Mouse (Mus musculus): ENCODE results near the gene Pds5b. TPM values are rescaled to one million over a fixed set of nuclear protein-coding genes. Genes with fewer than 3 reads are reported as not detected.
"Not testable (repeated sequence)": the region's sequence is repeated elsewhere in the genome, so short reads cannot be mapped to it uniquely, and the experiment has no call there.

Pds5b gene
- polyA plus RNA-seq, 1 experiment, result 4.7 TPM

DNA sequence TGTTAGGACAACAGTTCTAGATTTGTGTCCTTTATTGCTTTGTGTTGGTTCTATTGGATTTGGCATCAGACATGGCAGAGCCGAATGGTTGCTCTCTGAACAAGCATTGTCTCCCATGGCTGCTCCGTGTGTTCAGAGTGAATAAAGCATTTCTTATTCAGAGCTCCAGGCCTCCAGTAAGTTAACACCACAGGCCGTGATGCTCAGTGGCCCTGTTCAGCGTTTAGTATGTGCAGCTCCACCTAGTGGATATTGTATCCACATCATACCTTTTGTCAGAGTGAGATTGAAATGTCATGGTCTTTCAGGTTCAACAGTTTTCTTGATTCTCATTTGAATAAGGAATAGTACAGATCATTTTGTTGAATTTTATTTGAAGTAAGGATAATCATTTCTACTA lies 44.2 kb downstream of the Pds5b start:
- peaks cover 11% of the 10 kb centered on the region for H3K36me3 ChIP-seq (ENCODE audit: control insufficient read depth, insufficient read depth)
- peaks cover 49% of the 10 kb centered on the region for H3K79me2 ChIP-seq (ENCODE audit: control insufficient read depth, insufficient read depth)
- no peak overlapping the region for H3K4me2 ChIP-seq (ENCODE audit: low read depth)
- TF ChIP-seq MAX (IDR thresholded peaks at IDR 0.05; ENCODE audit: low read depth) (no peak), TCF3 (IDR thresholded peaks at IDR 0.05; ENCODE audit: insufficient read length, low read depth) (no peak), MYOD1 (IDR thresholded peaks at IDR 0.05; ENCODE audit: control insufficient read depth in 1 of 3, insufficient read length in 2 of 3, low read depth in 2 of 3) (no peak), E2F4 (IDR thresholded peaks at IDR 0.05; ENCODE audit: insufficient read depth) (no peak), TCF12 (IDR thresholded peaks at IDR 0.05; ENCODE audit: insufficient read depth, poor library complexity, severe bottlenecking) (no peak), POLR2AphosphoS2 (IDR thresholded peaks at IDR 0.05; ENCODE audit: insufficient read length, low read depth) (no peak), REST (IDR thresholded peaks at IDR 0.05; ENCODE audit: insufficient read depth, insufficient read length) (no peak), POLR2A (IDR thresholded peaks at IDR 0.05; ENCODE audit: insufficient read length, low read depth) (no peak), USF1 (IDR thresholded peaks at IDR 0.05; ENCODE audit: low read depth) (no peak), CEBPB (IDR thresholded peaks at IDR 0.05; ENCODE audit: insufficient read depth, poor library complexity, severe bottlenecking) (no peak), SRF (IDR thresholded peaks at IDR 0.05; ENCODE audit: control insufficient read depth, insufficient read length, low read depth) (no peak), MYOG (IDR thresholded peaks at IDR 0.05; ENCODE audit: control insufficient read depth in 1 of 3, insufficient read depth in 1 of 3, insufficient read length in 2 of 3, low read depth in 2 of 3) (no peak)
- H3ac ChIP-seq (ENCODE audit: control insufficient read depth, insufficient read length), result no peak overlapping the region
- H3K4me3 ChIP-seq, result no peak overlapping the region
- H3K27me3 ChIP-seq (ENCODE audit: control insufficient read depth, insufficient read depth, insufficient read length), result no peaks in the 10 kb centered on the region

DNA sequence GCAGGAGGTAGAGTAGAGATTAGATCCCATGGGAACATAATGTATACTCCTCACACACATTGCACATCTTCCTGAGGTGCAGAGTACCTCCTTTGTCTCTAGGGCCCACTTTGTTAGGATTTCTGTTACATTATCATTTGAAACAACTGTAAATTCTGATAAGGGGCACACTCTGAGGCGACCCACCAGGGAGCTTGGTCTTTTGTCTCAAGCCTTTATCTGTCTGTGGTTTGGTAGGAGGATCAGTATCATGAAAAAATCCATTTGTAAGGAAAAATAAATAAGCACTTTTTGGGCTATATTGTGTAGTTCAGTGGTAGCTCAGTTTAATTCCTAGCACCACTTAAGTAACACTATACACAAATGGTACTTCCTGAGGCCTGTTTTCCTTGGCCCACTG lies 51.1 kb downstream of the Pds5b start:
- peaks cover 32% of the 10 kb centered on the region for H3K36me3 ChIP-seq (ENCODE audit: control insufficient read depth, insufficient read depth)
- no peaks in the 10 kb centered on the region for H3K27me3 ChIP-seq (ENCODE audit: control insufficient read depth, insufficient read depth, insufficient read length)
- peaks cover 4% of the 10 kb centered on the region for H3K79me2 ChIP-seq (ENCODE audit: control insufficient read depth, insufficient read depth)
- no peak overlapping the region for H3K4me2 ChIP-seq (ENCODE audit: low read depth)
- no peak overlapping the region for H3K4me3 ChIP-seq
- no peak overlapping the region for H3ac ChIP-seq (ENCODE audit: control insufficient read depth, insufficient read length)
- TF ChIP-seq POLR2AphosphoS2 (IDR thresholded peaks at IDR 0.05; ENCODE audit: insufficient read length, low read depth) (no peak), CEBPB (IDR thresholded peaks at IDR 0.05; ENCODE audit: insufficient read depth, poor library complexity, severe bottlenecking) (no peak), USF1 (IDR thresholded peaks at IDR 0.05; ENCODE audit: low read depth) (no peak), POLR2A (IDR thresholded peaks at IDR 0.05; ENCODE audit: insufficient read length, low read depth) (no peak), MYOG (IDR thresholded peaks at IDR 0.05; ENCODE audit: control insufficient read depth in 1 of 3, insufficient read depth in 1 of 3, insufficient read length in 2 of 3, low read depth in 2 of 3) (no peak), REST (IDR thresholded peaks at IDR 0.05; ENCODE audit: insufficient read depth, insufficient read length) (no peak), MYOD1 (IDR thresholded peaks at IDR 0.05; ENCODE audit: control insufficient read depth in 1 of 3, insufficient read length in 2 of 3, low read depth in 2 of 3) (no peak), SRF (IDR thresholded peaks at IDR 0.05; ENCODE audit: control insufficient read depth, insufficient read length, low read depth) (no peak)

DNA sequence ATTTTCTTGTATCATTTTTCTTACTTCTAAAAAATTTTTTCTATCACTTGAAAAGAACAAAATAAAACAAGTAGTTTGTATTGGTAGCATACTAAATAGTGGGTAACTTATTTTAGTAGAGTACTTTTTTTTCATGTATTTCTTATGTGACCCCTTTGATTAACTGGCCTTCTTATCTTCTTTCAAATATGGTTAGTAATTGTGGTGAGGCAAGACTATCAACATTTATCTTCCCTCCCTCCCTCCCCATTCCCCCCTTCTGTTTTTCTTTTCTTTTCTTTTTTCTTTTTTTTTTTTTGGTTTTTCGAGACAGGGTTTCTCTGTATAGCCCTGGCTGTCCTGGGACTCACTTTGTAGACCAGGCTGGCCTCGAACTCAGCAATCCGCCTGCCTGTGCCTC lies 63.5 kb downstream of the Pds5b start:
- H3K4me2 ChIP-seq (ENCODE audit: low read depth); H3K27me3 ChIP-seq (ENCODE audit: control insufficient read depth, insufficient read depth, insufficient read length); H3K79me2 ChIP-seq (ENCODE audit: control insufficient read depth, insufficient read depth); H3K36me3 ChIP-seq (ENCODE audit: control insufficient read depth, insufficient read depth); H3ac ChIP-seq (ENCODE audit: control insufficient read depth, insufficient read length); H3K4me3 ChIP-seq: not testable (repeated sequence)

DNA sequence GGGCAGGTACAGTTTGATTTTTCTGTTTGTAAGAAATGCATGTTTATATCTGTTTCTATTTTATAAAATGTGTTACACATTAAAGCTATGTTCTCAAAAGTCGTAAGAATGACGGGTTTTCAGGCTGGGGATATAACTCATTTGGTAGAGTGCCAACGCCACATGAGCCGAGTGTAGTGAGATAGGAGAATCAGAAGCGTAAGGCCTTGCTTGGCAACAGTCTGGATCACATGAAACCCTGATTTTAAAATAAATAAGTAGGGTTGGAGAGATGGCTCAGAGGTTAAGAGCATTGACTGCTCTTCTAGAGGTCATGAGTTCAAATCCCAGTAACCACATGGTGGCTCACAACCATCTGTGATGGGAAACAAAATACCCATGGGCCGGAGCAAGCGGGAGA lies 65.8 kb downstream of the Pds5b start:
- Histone ChIP-seq H3K4me2 (ENCODE audit: low read depth) (no peak overlapping the region), H3K79me2 (ENCODE audit: control insufficient read depth, insufficient read depth) (no peaks in the 10 kb centered on the region), H3K36me3 (ENCODE audit: control insufficient read depth, insufficient read depth) (peaks cover 3% of the 10 kb centered on the region), H3ac (ENCODE audit: control insufficient read depth, insufficient read length) (no peak overlapping the region), H3K4me3 (no peak overlapping the region), H3K27me3 (ENCODE audit: control insufficient read depth, insufficient read depth, insufficient read length) (no peaks in the 10 kb centered on the region)
- TF ChIP-seq POLR2A (IDR thresholded peaks at IDR 0.05; ENCODE audit: insufficient read length, low read depth) (no peak), TCF3 (IDR thresholded peaks at IDR 0.05; ENCODE audit: insufficient read length, low read depth) (no peak)

DNA sequence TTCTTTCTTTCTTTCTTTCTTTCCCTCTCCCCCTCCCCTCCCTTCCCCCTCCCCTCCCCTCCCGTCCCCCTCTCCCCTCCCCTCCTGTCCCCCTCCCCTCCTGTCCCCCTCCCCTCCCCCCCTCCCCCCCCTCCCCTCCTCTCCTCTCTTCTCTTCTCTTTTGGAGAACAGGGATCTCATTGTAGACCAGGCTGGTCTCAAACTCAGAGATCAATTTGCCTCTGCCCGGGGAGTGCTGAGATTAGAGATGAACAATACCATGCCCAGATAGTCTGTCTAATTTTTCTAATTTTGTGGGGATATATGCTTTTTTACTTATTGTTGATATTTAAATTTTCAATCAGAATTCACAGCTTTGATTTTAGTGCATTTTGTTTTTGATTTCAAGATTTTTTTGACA lies 67.1 kb downstream of the Pds5b start:
- no peak overlapping the region for H3K4me2 ChIP-seq (ENCODE audit: low read depth)
- peaks cover 4% of the 10 kb centered on the region for H3K36me3 ChIP-seq (ENCODE audit: control insufficient read depth, insufficient read depth)
- H3K79me2 ChIP-seq (ENCODE audit: control insufficient read depth, insufficient read depth), result no peaks in the 10 kb centered on the region
- H3ac ChIP-seq (ENCODE audit: control insufficient read depth, insufficient read length), result no peak overlapping the region
- no peak overlapping the region for H3K4me3 ChIP-seq
- no peaks in the 10 kb centered on the region for H3K27me3 ChIP-seq (ENCODE audit: control insufficient read depth, insufficient read depth, insufficient read length)
- TF ChIP-seq CEBPB (IDR thresholded peaks at IDR 0.05; ENCODE audit: insufficient read depth, poor library complexity, severe bottlenecking) (no peak), POLR2A (IDR thresholded peaks at IDR 0.05; ENCODE audit: insufficient read length, low read depth) (no peak), MYOD1 (IDR thresholded peaks at IDR 0.05; ENCODE audit: control insufficient read depth in 1 of 3, insufficient read length in 2 of 3, low read depth in 2 of 3) (no peak), USF1 (IDR thresholded peaks at IDR 0.05; ENCODE audit: low read depth) (no peak), MAX (IDR thresholded peaks at IDR 0.05; ENCODE audit: low read depth) (no peak), SRF (IDR thresholded peaks at IDR 0.05; ENCODE audit: control insufficient read depth, insufficient read length, low read depth) (no peak), TCF12 (IDR thresholded peaks at IDR 0.05; ENCODE audit: insufficient read depth, poor library complexity, severe bottlenecking) (no peak), MYOG (IDR thresholded peaks at IDR 0.05; ENCODE audit: control insufficient read depth in 1 of 3, insufficient read depth in 1 of 3, insufficient read length in 2 of 3, low read depth in 2 of 3) (no peak), REST (IDR thresholded peaks at IDR 0.05; ENCODE audit: insufficient read depth, insufficient read length) (no peak), E2F4 (IDR thresholded peaks at IDR 0.05; ENCODE audit: insufficient read depth) (no peak), TCF3 (IDR thresholded peaks at IDR 0.05; ENCODE audit: insufficient read length, low read depth) (no peak), POLR2AphosphoS2 (IDR thresholded peaks at IDR 0.05; ENCODE audit: insufficient read length, low read depth) (no peak)
